Comparison of ENCODE assay signal across 11 mouse cellular contexts in genomic region chr16:85964352-85965210, GRCm38 (mm10).
DNase-seq lines count a peak whose midpoint lies in the region; ATAC-seq and TF ChIP-seq lines count a peak whose summit lies in the region.
"Had no signal": no experiment of that assay in that cellular context is flagged by ENCODE, and none has a peak within 500 bp of the region (broad histone marks: within the 10 kb centered on the region; RNA-seq: fewer than 3 reads in every experiment).

No protein-coding gene starts in this region.

- WGBS in stomach, embryonic 15.5 days, result 72% methylated on average over 2 of the region's 2 CpGs
- WGBS in stomach, postnatal 0 days, result 67% methylated on average over 2 of the region's 2 CpGs

- intact Hi-C loops in heart, postnatal 14 days (cut with DNase I), result no loop called here

- TF ChIP-seq EP300 in stomach, postnatal 0 days (optimal IDR thresholded peaks at IDR 0.05), result no peak

- DNase-seq in heart, adult 18-20 months, result peak; percentile 9 to 39
- DNase-seq in heart, postnatal 14 days, result no peak
- no peak for DNase-seq in stomach, postnatal 0 days (ENCODE audit: low spot score)
- DNase-seq in kidney, postnatal 14 days, result peak; percentile 33
- DNase-seq in retina, embryonic 14.5 days (ENCODE audit: low spot score), result no peak
- DNase-seq in adrenal gland, postnatal 10 days, result no peak
- DNase-seq: B cell, adult 2 months; lung, adult 18-20 months; right cerebral cortex, postnatal 25 days had no signal

- no peak for TF ChIP-seq CTCF in stomach, postnatal 0 days (IDR thresholded peaks at IDR 0.05; ENCODE audit: low read depth)

- no peak overlapping the region for H3K4me3 ChIP-seq in stomach, embryonic 15.5 days (replicated peaks)
- H3K4me3 ChIP-seq in stomach, postnatal 0 days (ENCODE audit: low read depth, low read length), result no peak overlapping the region

- H3K9me3 ChIP-seq in stomach, embryonic 15.5 days, result no peaks in the 10 kb centered on the region
- no peaks in the 10 kb centered on the region for H3K9me3 ChIP-seq in stomach, postnatal 0 days (ENCODE audit: control insufficient read depth, low read length)

- no peaks in the 10 kb centered on the region for H3K27me3 ChIP-seq in stomach, embryonic 15.5 days (replicated peaks)
- H3K27me3 ChIP-seq in stomach, postnatal 0 days (ENCODE audit: control insufficient read depth, insufficient read depth, low read length), result no peaks in the 10 kb centered on the region

- no peak overlapping the region for H3K4me2 ChIP-seq in stomach, embryonic 15.5 days
- no peak overlapping the region for H3K4me2 ChIP-seq in stomach, postnatal 0 days (replicated peaks; ENCODE audit: low read depth)

- H3K36me3 ChIP-seq in stomach, embryonic 15.5 days, result no peaks in the 10 kb centered on the region
- no peaks in the 10 kb centered on the region for H3K36me3 ChIP-seq in stomach, postnatal 0 days (ENCODE audit: control insufficient read depth, insufficient read depth, low read length)

- H3K27ac ChIP-seq in stomach, embryonic 15.5 days, result 0 out of 2 replicates have a peak overlapping the region, but pooled peaks have one; percentile 4
- H3K27ac ChIP-seq in stomach, postnatal 0 days (replicated peaks), result no peak overlapping the region

- H3K9ac ChIP-seq in stomach, embryonic 15.5 days, result no peak overlapping the region
- no peak overlapping the region for H3K9ac ChIP-seq in stomach, postnatal 0 days (ENCODE audit: low read length)

- peaks cover 5% of the 10 kb centered on the region; the same call in 1 of the 2 replicates for H3K4me1 ChIP-seq in stomach, embryonic 15.5 days
- H3K4me1 ChIP-seq in stomach, postnatal 0 days (replicated peaks; ENCODE audit: control insufficient read depth, insufficient read depth), result no peaks in the 10 kb centered on the region

- ATAC-seq in stomach, embryonic 15.5 days (ENCODE audit: insufficient read depth, low FRiP score, low read depth), result no peak
- no peak for ATAC-seq in stomach, postnatal 0 days (ENCODE audit: low FRiP score, low TSS enrichment)
- ATAC-seq in inflammation-experienced regulatory T-cells, adult 6 months, result no peak

Comparison
In these comparisons a context has a peak if more than half of its experiments do, and no peak if none do; other contexts are left out.
1. DNase-seq: peak in heart, adult 18-20 months (2 of 2) and kidney, postnatal 14 days (single experiment); none in heart, postnatal 14 days (0 of 2), stomach, postnatal 0 days (single experiment), retina, embryonic 14.5 days (single experiment) and adrenal gland, postnatal 10 days (single experiment).